Mouse (Mus musculus) liver, embryonic 14.5 days (tissue): ENCODE results near the gene Cryba4. TPM values are rescaled to one million over a fixed set of nuclear protein-coding genes. Genes with fewer than 3 reads are reported as not detected.

Experiments used
- ATAC-seq: fragments of 200-750 bp; cut with Nextera tagmentation; 2 replicates; pipeline ENCODE4 v1.8.0; 2017; ENCODE audit warnings: moderate number of reproducible peaks, mild to moderate bottlenecking, moderate library complexity; ENCODE audit not compliant: insufficient read depth
- DNase-seq, 3 experiments: peaks; one replicate each; pipeline ENCODE4 v3.0.0-alpha.2; 2012 to 2013; ENCODE audit warnings: low read depth in 3 of 3, low spot score in 3 of 3
- H3K27ac ChIP-seq: fragments of 300-500 bp; sonication (generic); 2 replicates; pipeline ENCODE4 v1.5.1; 2014; ENCODE audit warnings: moderate library complexity, mild to moderate bottlenecking, control low read depth, inconsistent platforms
- H3K27me3 ChIP-seq: fragments of 300-500 bp; sonication (generic); 2 replicates; pipeline ENCODE4 v1.6.1; 2014; ENCODE audit warnings: mild to moderate bottlenecking, low read length, moderate library complexity; ENCODE audit not compliant: control insufficient read depth, insufficient read depth
- H3K36me3 ChIP-seq: fragments of 300-500 bp; sonication (generic); replicated peaks from 2 replicates; pipeline ENCODE4 v1.6.1; 2014; ENCODE audit warnings: low read depth; ENCODE audit not compliant: control insufficient read depth, insufficient read depth
- H3K4me1 ChIP-seq, 2 experiments: fragments of 200-500 bp in 1 of 2; fragments of 300-500 bp in 1 of 2; sonication (generic) in 1 of 2; replicated peaks; 2 replicates each; pipeline ENCODE4 v1.6.1; 2012 to 2014; ENCODE audit warnings: antibody characterized with exemption in 1 of 2, inconsistent platforms in 1 of 2, low read length in 1 of 2; ENCODE audit not compliant: control insufficient read depth in 2 of 2, insufficient read depth in 2 of 2
- H3K4me2 ChIP-seq: fragments of 300-500 bp; sonication (generic); 2 replicates; pipeline ENCODE4 v1.6.1; 2014; ENCODE audit warnings: low read depth, mild to moderate bottlenecking, control low read depth, moderate library complexity
- H3K4me3 ChIP-seq, 2 experiments: fragments of 200-500 bp in 1 of 2; fragments of 300-500 bp in 1 of 2; sonication (generic) in 1 of 2; 2 replicates each; pipeline ENCODE4 v1.5.1; 2012 to 2014; ENCODE audit warnings: low read depth in 2 of 2, low read length in 2 of 2, mild to moderate bottlenecking in 2 of 2, control low read depth in 1 of 2, inconsistent platforms in 1 of 2, moderate library complexity in 1 of 2; ENCODE audit not compliant: insufficient read depth in 1 of 2
- H3K9ac ChIP-seq: fragments of 300-500 bp; sonication (generic); replicated peaks from 2 replicates; pipeline ENCODE4 v1.6.1; 2014; ENCODE audit warnings: mild to moderate bottlenecking, control low read depth, moderate library complexity
- H3K9me3 ChIP-seq: fragments of 300-500 bp; sonication (generic); 2 replicates; pipeline ENCODE4 v1.6.1; 2016; ENCODE audit warnings: low read length, mixed read lengths; ENCODE audit not compliant: control insufficient read depth
- CTCF ChIP-seq: IDR thresholded peaks from 2 replicates; pipeline ENCODE4 v1.5.1; 2016; ENCODE audit warnings: antibody characterized with exemption, low read depth, control low read depth
- EP300 ChIP-seq: IDR thresholded peaks from 2 replicates; pipeline ENCODE4 v1.6.1; 2016; ENCODE audit warnings: antibody characterized with exemption, low read depth
- WGBS: fragments of 180-500 bp; shearing (Covaris S2); extraction: QIAGEN DNeasy Blood & Tissue Kit; methylation state at CpG from one replicate; pipeline ENCODE4 v1.1.7; 2014; ENCODE audit not compliant: insufficient replicate concordance; 5-methylcytosine and 5-hydroxymethylcytosine counted together
- polyA plus RNA-seq, 2 experiments: library from polyadenylated mRNA; depleted of rRNA in 1 of 2; stranded (reverse) in 1 of 2; unstranded in 1 of 2; fragments of >200 nt; fragmentation: Nextera tagmentation in 1 of 2; extraction: Ambion mirVana in 1 of 2; gene quantifications; 2 replicates each; pipeline versions ENCODE4 v1.2.1 to v1.2.3; 2012 to 2014

Gene Cryba4
- polyA plus RNA-seq, 2 experiments, result 0.39 to 0.95 TPM

- Histone ChIP-seq H3K9me3 (peaks cover 3% of the 10 kb centered on the region), H3K4me3 (no peak overlapping the region), H3K4me2 (peak overlapping the region; percentile 39), H3K9ac (no peak overlapping the region), H3K27me3 (no peaks in the 10 kb centered on the region), H3K4me1 (peaks cover 10 to 34% of the 10 kb centered on the region in 2 experiments), H3K36me3 (no peaks in the 10 kb centered on the region), H3K27ac (peak overlapping the region; percentile 22; the same call in 1 of the 2 replicates)
- 25% methylated on average over 10 of the region's 10 CpGs for WGBS
- TF ChIP-seq CTCF, result no peak
- TF ChIP-seq EP300, result peak; percentile 74
- DNase-seq, result peak; percentile 42 to 51 (median 45)
- ATAC-seq, result peak; percentile 65; the same call in 1 of the 2 replicates
These were observed 8.6 kb downstream of the Cryba4 start for GRCm38 (mm10) chr5:112243539-112244274.

- DNase-seq (no peak), ATAC-seq (no peak)
- WGBS, result 51% methylated on average over 5 of the region's 5 CpGs
- H3K9ac ChIP-seq, result no peak overlapping the region
- no peaks in the 10 kb centered on the region for H3K27me3 ChIP-seq
- no peak overlapping the region for H3K4me2 ChIP-seq
- peaks cover 3% of the 10 kb centered on the region for H3K9me3 ChIP-seq
- H3K4me1 ChIP-seq, result peaks cover 10 to 34% of the 10 kb centered on the region in 2 experiments
- TF ChIP-seq CTCF (no peak), EP300 (no peak)
- H3K36me3 ChIP-seq, result no peaks in the 10 kb centered on the region
- no peak overlapping the region for H3K4me3 ChIP-seq
- H3K27ac ChIP-seq, result peak overlapping the region; percentile 25
These were observed 9.3 kb downstream of the Cryba4 start for GRCm38 (mm10) chr5:112243041-112243440.

GRCm38 (mm10) chr5:112242361-112242778 is 9.9 kb downstream of the Cryba4 start:
- no peaks in the 10 kb centered on the region for H3K27me3 ChIP-seq
- H3K36me3 ChIP-seq, result no peaks in the 10 kb centered on the region
- DNase-seq (peak; percentile 44 to 57 (median 52)), ATAC-seq (peak; percentile 52; the same call in 1 of the 2 replicates)
- TF ChIP-seq EP300, result peak; percentile 60; the same call in 1 of the 2 replicates
- no peak for TF ChIP-seq CTCF
- peaks cover 10 to 34% of the 10 kb centered on the region in 2 experiments for H3K4me1 ChIP-seq
- H3K9ac ChIP-seq, result no peak overlapping the region
- H3K9me3 ChIP-seq, result peaks cover 3% of the 10 kb centered on the region
- WGBS, result 9% methylated on average over 5 of the region's 5 CpGs
- H3K4me3 ChIP-seq, result no peak overlapping the region
- peak overlapping the region; percentile 25; the same call in 1 of the 2 replicates for H3K27ac ChIP-seq
- H3K4me2 ChIP-seq, result no peak overlapping the region

GRCm38 (mm10) chr5:112241849-112242248 is 10.5 kb downstream of the Cryba4 start:
- Histone ChIP-seq H3K36me3 (no peaks in the 10 kb centered on the region), H3K4me1 (peaks cover 10 to 34% of the 10 kb centered on the region in 2 experiments), H3K27ac (no peak overlapping the region; the same call in 1 of the 2 replicates), H3K4me2 (no peak overlapping the region), H3K4me3 (no peak overlapping the region), H3K9ac (no peak overlapping the region), H3K27me3 (no peaks in the 10 kb centered on the region), H3K9me3 (peaks cover 3% of the 10 kb centered on the region)
- 18% methylated on average over 2 of the region's 2 CpGs for WGBS
- DNase-seq (no peak), ATAC-seq (no peak)
- TF ChIP-seq CTCF (no peak), EP300 (no peak)

GRCm38 (mm10) chr5:112240761-112241160 is 11.6 kb downstream of the Cryba4 start:
- Histone ChIP-seq H3K4me2 (no peak overlapping the region), H3K36me3 (no peaks in the 10 kb centered on the region), H3K9me3 (peaks cover 3% of the 10 kb centered on the region), H3K9ac (no peak overlapping the region), H3K4me3 (no peak overlapping the region), H3K27me3 (no peaks in the 10 kb centered on the region), H3K27ac (no peak overlapping the region), H3K4me1 (peaks cover 10 to 34% of the 10 kb centered on the region in 2 experiments)
- DNase-seq (peak; percentile 47 to 59 (median 57)), ATAC-seq (peak; percentile 27)
- 2% methylated on average over 10 of the region's 10 CpGs for WGBS
- TF ChIP-seq CTCF (peak; percentile 99), EP300 (no peak)
